Mouse (Mus musculus): ENCODE data around the gene Rrbp1. TPM values are rescaled to one million over a fixed set of nuclear protein-coding genes. Genes with fewer than 3 reads are reported as not detected.

The Rrbp1 gene
- polyA plus RNA-seq, 1 experiment from 2014 or later = 42.7 TPM

DNA sequence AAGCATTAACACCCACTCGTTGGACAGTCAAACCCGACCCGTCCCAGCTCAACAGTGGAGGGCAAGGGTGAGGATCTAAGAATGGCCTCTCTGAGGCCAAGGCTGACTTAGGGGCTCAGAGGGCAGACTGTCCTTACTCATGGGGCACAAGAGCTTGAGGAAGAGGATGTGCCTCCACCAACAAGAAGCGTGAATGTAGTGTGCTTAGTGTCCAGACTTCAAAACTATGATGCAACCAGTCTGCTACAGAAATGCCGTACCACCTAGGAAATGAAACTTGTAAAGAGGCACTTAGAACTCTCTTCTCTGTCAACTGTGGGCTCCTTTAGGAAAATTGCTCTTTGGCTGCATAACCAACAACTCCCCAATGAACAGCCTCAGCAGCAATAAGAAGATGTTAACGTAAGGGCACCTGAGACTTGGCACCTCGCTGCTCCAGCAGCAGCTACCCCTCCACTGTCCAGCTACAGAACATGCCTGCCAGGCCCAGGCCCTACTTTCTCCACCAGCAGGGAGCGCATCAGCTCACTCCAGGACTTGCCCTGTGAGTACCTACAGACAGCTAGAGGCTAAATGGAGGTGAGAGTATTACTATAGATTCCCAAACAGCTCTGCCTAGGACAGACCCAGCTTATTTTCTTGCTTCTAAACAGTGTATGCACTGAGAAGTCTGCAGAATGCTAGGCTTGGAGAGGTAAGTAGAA is 32.5 kb downstream of the Rrbp1 start:
- H3K9ac ChIP-seq = no peak overlapping the region
- H3K36me3 ChIP-seq = 0 out of 2 replicates have a peak, but pooled peaks cover 5% of the 10 kb centered on the region
- H3K4me2 ChIP-seq (replicated peaks) = no peak overlapping the region
- no peaks in the 10 kb centered on the region for H3K9me3 ChIP-seq
- ATAC-seq (ENCODE audit: low FRiP score, low read depth) = no peak
- 95% methylated on average over 8 of the region's 8 CpGs for WGBS
- no peaks in the 10 kb centered on the region for H3K27me3 ChIP-seq (replicated peaks)
- no peak overlapping the region for H3K4me3 ChIP-seq
- H3K27ac ChIP-seq = no peak overlapping the region
- no peaks in the 10 kb centered on the region for H3K4me1 ChIP-seq

DNA sequence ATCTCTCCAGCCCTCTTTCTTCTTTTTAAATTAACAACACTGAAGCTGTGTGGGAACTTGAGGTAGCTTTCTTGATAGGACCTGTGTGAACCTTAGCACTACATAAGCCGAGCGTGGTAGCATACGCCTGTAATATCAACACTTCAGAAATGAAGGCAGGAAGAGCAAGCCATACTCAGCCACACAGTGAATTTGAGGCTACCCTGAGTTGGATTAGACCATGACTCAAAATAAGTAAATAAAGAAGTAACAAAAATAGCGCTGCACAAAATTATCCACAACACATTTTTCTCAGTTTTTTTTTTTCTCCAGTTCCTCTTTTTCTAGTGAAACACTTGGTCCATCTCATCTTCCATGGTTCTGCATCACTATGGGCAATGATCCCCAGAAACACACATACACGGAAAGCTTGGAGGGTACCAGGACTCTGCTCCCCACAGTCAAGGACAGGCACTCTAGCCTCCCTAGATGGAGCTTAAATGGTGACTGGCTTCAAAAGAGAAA is 35.9 kb downstream of the Rrbp1 start:
- WGBS = 97% methylated on average over 5 of the region's 5 CpGs

DNA sequence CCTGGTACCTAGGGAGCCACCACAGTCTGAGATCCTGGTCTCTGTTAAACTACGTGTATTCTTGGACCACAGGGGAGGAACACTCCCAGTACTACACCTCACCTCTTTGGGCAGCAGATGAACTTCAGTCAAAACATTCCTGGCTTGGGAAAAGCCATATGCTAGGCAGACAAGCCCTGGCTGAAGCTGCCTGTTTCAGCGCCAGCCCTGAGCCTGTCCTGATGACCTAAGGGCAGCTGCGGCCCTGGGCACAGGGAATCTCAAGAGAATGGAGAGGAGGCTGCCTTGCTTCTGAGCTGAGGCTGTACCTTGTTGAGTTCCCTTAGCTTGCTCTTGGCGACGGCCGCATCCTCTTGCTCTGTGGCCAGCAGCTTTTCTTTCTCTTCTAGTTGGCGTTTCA is 37.9 kb downstream of the Rrbp1 start:
- Histone ChIP-seq H3K9ac (no peak overlapping the region), H3K4me1 (no peaks in the 10 kb centered on the region), H3K27me3 (replicated peaks) (no peaks in the 10 kb centered on the region), H3K36me3 (peaks cover 28% of the 10 kb centered on the region), H3K27ac (no peak overlapping the region), H3K4me3 (no peak overlapping the region), H3K4me2 (replicated peaks) (no peak overlapping the region), H3K9me3 (no peaks in the 10 kb centered on the region)
- WGBS = 91% methylated on average over 7 of the region's 7 CpGs
- no peak for ATAC-seq (ENCODE audit: low FRiP score, low read depth)

More for the DNA sequence above, 35.9 kb downstream of the Rrbp1 start:
- no peaks in the 10 kb centered on the region for H3K27me3 ChIP-seq (replicated peaks)
- no peak overlapping the region for H3K4me2 ChIP-seq (replicated peaks)
- H3K9ac ChIP-seq = no peak overlapping the region
- no peak overlapping the region for H3K4me3 ChIP-seq
- no peaks in the 10 kb centered on the region for H3K9me3 ChIP-seq
- peaks cover 21% of the 10 kb centered on the region for H3K36me3 ChIP-seq
- no peaks in the 10 kb centered on the region for H3K4me1 ChIP-seq
- no peak overlapping the region for H3K27ac ChIP-seq
- ATAC-seq (ENCODE audit: low FRiP score, low read depth) = no peak

DNA sequence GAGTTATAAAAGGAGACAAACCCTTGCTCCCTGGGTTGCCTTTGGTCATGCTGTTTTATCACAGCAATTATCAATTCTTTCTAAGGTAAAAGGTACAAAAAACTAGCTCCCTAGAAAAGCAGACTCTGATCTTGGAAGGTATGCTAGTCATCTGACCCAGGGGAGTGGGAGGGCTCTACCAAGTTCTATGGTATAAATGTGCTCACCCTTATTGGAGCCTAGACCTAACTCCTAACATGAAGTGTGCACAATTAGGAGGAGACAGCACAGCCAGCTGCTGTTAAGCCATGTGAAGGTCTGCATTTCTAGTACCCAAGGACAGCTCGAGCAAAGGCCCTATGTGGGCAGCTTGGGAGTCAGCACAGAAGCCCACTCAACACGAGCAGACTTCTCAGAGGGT is 39.2 kb downstream of the Rrbp1 start:
- no peak overlapping the region for H3K27ac ChIP-seq
- WGBS = 65% methylated on average over 2 of the region's 2 CpGs
- no peaks in the 10 kb centered on the region for H3K9me3 ChIP-seq
- no peak overlapping the region for H3K9ac ChIP-seq
- no peaks in the 10 kb centered on the region for H3K4me1 ChIP-seq
- peaks cover 39% of the 10 kb centered on the region for H3K36me3 ChIP-seq
- no peak for ATAC-seq (ENCODE audit: low FRiP score, low read depth)
- no peak overlapping the region for H3K4me2 ChIP-seq (replicated peaks)
- H3K27me3 ChIP-seq (replicated peaks) = no peaks in the 10 kb centered on the region
- H3K4me3 ChIP-seq = no peak overlapping the region

DNA sequence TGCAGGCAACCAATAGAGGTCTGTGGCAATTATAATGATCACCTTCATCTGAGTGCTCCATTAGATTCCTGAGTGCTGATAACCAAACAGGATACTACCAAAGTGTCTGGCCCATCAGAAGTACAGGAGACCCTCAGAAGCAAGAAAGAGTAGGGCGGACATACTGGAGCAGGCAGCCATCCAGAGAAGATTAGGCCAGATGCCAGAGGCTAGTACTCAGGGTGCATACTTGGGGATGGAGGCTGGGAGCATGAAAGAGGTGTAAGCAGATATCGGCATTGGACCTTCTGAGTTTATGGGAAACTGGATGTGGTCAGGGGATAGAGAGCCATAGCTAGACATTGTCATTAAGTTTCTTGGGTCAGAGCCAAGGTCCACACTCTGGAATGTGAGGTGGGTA is 40.2 kb downstream of the Rrbp1 start:
- Histone ChIP-seq H3K4me1 (no peaks in the 10 kb centered on the region), H3K27ac (no peak overlapping the region), H3K9me3 (no peaks in the 10 kb centered on the region), H3K4me3 (no peak overlapping the region), H3K36me3 (peaks cover 49% of the 10 kb centered on the region), H3K27me3 (replicated peaks) (no peaks in the 10 kb centered on the region), H3K4me2 (replicated peaks) (no peak overlapping the region), H3K9ac (no peak overlapping the region)
- 95% methylated on average over 2 of the region's 2 CpGs for WGBS
- no peak for ATAC-seq (ENCODE audit: low FRiP score, low read depth)

DNA sequence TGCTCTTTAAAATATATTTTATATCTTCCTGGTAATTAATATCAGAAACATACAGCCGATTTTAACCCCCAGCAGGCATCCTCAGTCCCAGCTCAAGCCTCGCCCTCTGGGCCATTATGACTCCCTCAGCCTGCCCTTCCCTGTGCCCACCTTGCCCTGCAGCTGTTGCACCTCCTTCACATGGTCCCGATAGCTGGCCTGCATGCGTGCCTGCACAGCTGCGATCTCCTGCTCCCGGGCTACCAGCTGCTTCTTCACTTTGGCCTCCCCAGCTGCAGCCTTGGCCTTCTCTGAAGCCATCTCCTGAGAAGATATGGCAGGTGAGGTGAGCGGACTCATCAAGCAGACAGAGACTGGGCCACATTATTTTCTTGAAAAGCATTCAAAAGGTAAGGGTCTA is 41.8 kb downstream of the Rrbp1 start:
- no peaks in the 10 kb centered on the region for H3K9me3 ChIP-seq
- H3K4me1 ChIP-seq = no peaks in the 10 kb centered on the region
- peaks cover 63% of the 10 kb centered on the region for H3K36me3 ChIP-seq
- H3K9ac ChIP-seq = no peak overlapping the region
- H3K4me2 ChIP-seq (replicated peaks) = no peak overlapping the region
- no peak overlapping the region for H3K4me3 ChIP-seq
- H3K27me3 ChIP-seq (replicated peaks) = no peaks in the 10 kb centered on the region
- H3K27ac ChIP-seq = no peak overlapping the region
- 93% methylated on average over 7 of the region's 7 CpGs for WGBS
- ATAC-seq (ENCODE audit: low FRiP score, low read depth) = no peak

DNA sequence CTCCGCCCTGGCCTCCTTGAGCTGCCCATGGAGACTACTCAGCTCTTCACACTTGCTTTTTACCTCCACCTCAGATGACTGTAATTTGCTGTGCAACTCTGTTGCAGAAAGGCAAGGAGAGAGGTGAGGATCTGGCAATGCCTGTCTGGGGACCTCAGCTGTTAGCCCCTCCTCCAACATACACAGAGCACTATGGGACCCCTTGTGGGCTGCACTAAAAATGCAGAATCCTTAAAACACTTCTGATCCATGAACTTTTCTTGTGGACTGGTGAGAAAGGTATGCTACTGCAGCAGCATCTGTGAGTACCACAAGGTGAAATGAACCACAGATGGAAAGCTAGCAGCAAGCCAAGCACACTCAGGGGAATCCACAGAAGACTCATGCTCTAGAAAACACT is 47.7 kb downstream of the Rrbp1 start:
- ATAC-seq (ENCODE audit: low FRiP score, low read depth) = no peak
- H3K4me3 ChIP-seq = no peak overlapping the region
- 0 out of 2 replicates have a peak, but pooled peaks cover 3% of the 10 kb centered on the region for H3K9me3 ChIP-seq
- no peak overlapping the region for H3K27ac ChIP-seq
- H3K4me2 ChIP-seq (replicated peaks) = no peak overlapping the region
- H3K27me3 ChIP-seq (replicated peaks) = no peaks in the 10 kb centered on the region
- 96% methylated on average over 1 of the region's 1 CpGs for WGBS
- no peaks in the 10 kb centered on the region for H3K4me1 ChIP-seq
- no peak overlapping the region for H3K9ac ChIP-seq
- H3K36me3 ChIP-seq = peaks cover 75% of the 10 kb centered on the region

DNA sequence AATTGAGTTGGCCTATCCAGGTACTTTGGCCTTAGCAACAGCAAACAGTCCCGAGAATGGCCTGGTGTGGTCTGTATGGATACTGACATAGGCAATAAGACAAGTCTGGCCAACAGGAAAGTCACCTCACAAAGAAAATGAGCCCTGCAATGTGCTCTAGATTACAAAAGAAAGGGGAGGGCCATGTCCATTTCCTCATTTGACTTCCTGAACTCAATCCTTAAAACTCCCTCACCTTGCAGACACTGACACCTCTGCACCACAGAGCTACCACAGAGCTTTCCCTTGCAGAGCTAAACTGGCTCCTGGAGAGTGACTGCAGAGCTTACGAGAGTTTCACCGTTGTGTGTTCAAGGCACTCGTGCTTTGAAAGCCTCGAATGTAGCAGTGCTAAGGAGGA is 48.9 kb downstream of the Rrbp1 start:
- peaks cover 76% of the 10 kb centered on the region for H3K36me3 ChIP-seq
- no peak for ATAC-seq (ENCODE audit: low FRiP score, low read depth)
- H3K9me3 ChIP-seq = 0 out of 2 replicates have a peak, but pooled peaks cover 3% of the 10 kb centered on the region
- WGBS = 94% methylated on average over 5 of the region's 5 CpGs
- no peak overlapping the region for H3K4me3 ChIP-seq
- H3K27ac ChIP-seq = no peak overlapping the region
- H3K4me1 ChIP-seq = no peaks in the 10 kb centered on the region
- no peak overlapping the region for H3K4me2 ChIP-seq (replicated peaks)
- H3K9ac ChIP-seq = no peak overlapping the region
- H3K27me3 ChIP-seq (replicated peaks) = no peaks in the 10 kb centered on the region

DNA sequence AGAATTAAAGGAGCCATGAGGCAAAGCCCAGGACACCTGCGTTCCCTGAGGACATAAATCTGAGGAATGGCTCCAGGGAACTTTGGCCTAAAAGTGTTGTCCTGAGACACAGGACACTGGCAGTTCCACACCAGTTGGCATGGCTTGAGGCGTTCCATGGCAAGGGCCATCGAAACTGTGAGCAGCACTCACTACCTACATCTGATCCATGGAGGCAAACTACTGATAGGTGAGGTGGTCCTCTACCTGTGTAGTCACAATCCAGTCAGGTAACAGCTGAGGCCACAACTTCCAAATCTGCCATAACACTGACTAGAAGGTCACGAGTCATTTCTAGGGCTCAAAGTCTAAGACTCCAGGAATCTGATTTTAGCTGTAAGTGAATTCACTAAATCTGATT is 55.3 kb downstream of the Rrbp1 start:
- ATAC-seq (ENCODE audit: low FRiP score, low read depth) = no peak
- no peak overlapping the region for H3K4me2 ChIP-seq (replicated peaks)
- H3K9ac ChIP-seq = no peak overlapping the region
- H3K36me3 ChIP-seq = peaks cover 78% of the 10 kb centered on the region
- no peaks in the 10 kb centered on the region for H3K4me1 ChIP-seq
- no peak overlapping the region for H3K4me3 ChIP-seq
- 93% methylated on average over 4 of the region's 4 CpGs for WGBS
- no peak overlapping the region for H3K27ac ChIP-seq
- H3K27me3 ChIP-seq (replicated peaks) = no peaks in the 10 kb centered on the region
- 0 out of 2 replicates have a peak, but pooled peaks cover 3% of the 10 kb centered on the region for H3K9me3 ChIP-seq

DNA sequence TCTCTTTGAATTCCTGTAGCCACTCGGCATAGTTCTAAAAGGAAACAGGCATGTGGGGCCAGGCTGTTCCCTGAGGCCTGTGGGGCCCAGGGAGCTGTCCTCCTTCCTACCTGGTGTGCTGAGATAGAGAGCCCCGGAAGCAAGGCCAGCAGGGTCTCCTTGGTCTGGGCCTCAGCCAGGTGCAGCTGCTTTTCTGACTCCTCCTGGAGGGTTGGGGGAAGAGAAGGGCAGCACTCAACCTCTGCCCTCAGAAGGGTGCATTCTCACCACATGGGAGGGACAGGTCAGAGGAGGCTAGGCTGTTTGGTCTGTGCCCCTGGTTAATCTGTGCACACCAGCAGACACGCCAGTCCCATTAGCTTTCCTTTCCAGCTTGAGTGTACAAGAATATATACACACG is 56.1 kb downstream of the Rrbp1 start:
- no peak overlapping the region for H3K4me3 ChIP-seq
- 97% methylated on average over 4 of the region's 4 CpGs for WGBS

DNA sequence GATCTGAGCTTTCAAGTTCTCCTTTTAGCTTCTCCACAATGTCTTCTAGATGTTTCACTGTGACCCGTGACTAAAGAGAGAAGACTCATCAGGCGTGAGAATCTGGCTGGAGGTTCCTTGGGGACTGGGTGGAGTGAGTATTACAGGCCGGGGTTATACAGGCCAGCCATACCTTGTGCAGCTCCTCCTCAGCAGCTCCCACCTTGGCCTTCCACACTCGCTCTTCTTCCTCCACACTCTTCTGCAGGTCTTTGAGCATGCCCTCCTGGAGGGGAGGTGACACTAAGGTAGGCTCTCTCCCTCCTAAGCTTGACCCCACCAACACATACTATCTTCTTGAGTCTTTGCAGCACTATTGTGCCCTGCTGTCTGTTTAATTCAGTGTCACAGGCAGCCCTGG is 57.1 kb downstream of the Rrbp1 start:
- H3K27me3 ChIP-seq (replicated peaks) = no peaks in the 10 kb centered on the region
- 89% methylated on average over 4 of the region's 4 CpGs for WGBS
- H3K36me3 ChIP-seq = peaks cover 91% of the 10 kb centered on the region
- no peaks in the 10 kb centered on the region for H3K4me1 ChIP-seq
- no peaks in the 10 kb centered on the region for H3K9me3 ChIP-seq
- H3K4me2 ChIP-seq (replicated peaks) = no peak overlapping the region
- H3K27ac ChIP-seq = no peak overlapping the region
- H3K4me3 ChIP-seq = no peak overlapping the region
- H3K9ac ChIP-seq = no peak overlapping the region
- ATAC-seq (ENCODE audit: low FRiP score, low read depth) = no peak

More for the DNA sequence above, 56.1 kb downstream of the Rrbp1 start:
- Histone ChIP-seq H3K9me3 (0 out of 2 replicates have a peak, but pooled peaks cover 3% of the 10 kb centered on the region), H3K36me3 (peaks cover 84% of the 10 kb centered on the region), H3K4me1 (no peaks in the 10 kb centered on the region), H3K9ac (no peak overlapping the region), H3K27me3 (replicated peaks) (no peaks in the 10 kb centered on the region), H3K4me2 (replicated peaks) (no peak overlapping the region), H3K27ac (no peak overlapping the region)
- ATAC-seq (ENCODE audit: low FRiP score, low read depth) = no peak

DNA sequence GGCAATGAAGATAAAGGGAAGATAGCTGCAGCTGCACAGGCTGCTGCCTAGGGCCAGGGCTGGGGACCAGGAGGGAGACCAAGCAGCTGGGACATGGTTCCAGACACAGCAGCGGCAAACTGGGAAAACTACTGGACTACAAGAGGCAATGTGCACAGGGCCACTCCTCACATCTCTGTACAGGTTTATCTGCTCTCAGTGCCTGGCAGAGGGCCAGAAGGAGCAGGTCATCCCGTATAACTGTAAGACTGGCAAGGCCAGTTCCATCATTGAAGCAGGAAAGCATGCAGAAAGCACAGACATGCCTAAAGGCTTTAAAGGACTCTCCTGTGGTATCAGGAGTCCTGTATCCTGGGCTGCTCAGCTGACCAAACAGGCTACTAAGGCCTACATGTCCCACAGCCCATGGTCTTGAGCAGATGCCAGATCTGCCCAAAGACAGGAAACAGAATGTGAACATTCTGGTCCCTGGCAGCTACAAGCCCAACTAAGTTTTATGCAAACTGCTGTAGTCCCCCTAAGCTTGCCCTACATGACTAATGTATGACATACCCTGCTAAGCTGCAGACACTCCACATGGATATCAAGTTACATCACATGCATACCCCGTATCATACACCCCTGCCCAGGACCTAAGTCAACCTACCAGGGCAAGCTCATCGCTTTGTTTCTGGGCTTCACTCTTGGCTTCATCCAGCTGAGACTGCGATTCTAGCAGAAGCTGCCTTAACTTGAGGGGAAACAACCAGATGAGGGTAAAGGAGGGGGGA is 59.3 kb downstream of the Rrbp1 start:
- H3K27me3 ChIP-seq (replicated peaks) = no peaks in the 10 kb centered on the region
- no peak overlapping the region for H3K4me2 ChIP-seq (replicated peaks)
- no peaks in the 10 kb centered on the region for H3K4me1 ChIP-seq
- H3K9me3 ChIP-seq = no peaks in the 10 kb centered on the region
- WGBS = 85% methylated on average over 5 of the region's 5 CpGs
- ATAC-seq (ENCODE audit: low FRiP score, low read depth) = no peak
- no peak overlapping the region for H3K9ac ChIP-seq
- H3K36me3 ChIP-seq = peaks cover 98% of the 10 kb centered on the region
- no peak overlapping the region for H3K27ac ChIP-seq
- no peak overlapping the region for H3K4me3 ChIP-seq

All from neural tube, embryonic 12.5 days (tissue).